Comparison of ENCODE assay signal across 14 mouse cellular contexts in genomic region chr1:152015555-152016125, GRCm38 (mm10).
A peak's percentile ranks its signal among the peaks of the same experiment; 100 is the strongest.
DNase-seq lines count a peak whose midpoint lies in the region; ATAC-seq and TF ChIP-seq lines count a peak whose summit lies in the region.
"Had no signal": no experiment of that assay in that cellular context is flagged by ENCODE, and none has a peak within 500 bp of the region (broad histone marks: within the 10 kb centered on the region; RNA-seq: fewer than 3 reads in every experiment).

No protein-coding gene starts in this region.

- TF ChIP-seq CTCF in kidney, adult 2 months (conservative IDR thresholded peaks at IDR 0.05; ENCODE audit: insufficient read depth, insufficient read length, low read depth, low read length): no peak

- no peak overlapping the region for H3K4me2 ChIP-seq in liver, embryonic 11.5 days
- H3K4me2 ChIP-seq: forebrain, embryonic 15.5 days; limb, embryonic 12.5 days; midbrain, embryonic 12.5 days had no signal

- H3K4me3 ChIP-seq in kidney, adult 2 months (ENCODE audit: insufficient read depth, low read depth, low read length): no peak overlapping the region
- no peak overlapping the region for H3K4me3 ChIP-seq in liver, embryonic 11.5 days (ENCODE audit: low read depth, low read length)
- H3K4me3 ChIP-seq in limb, embryonic 10.5 days: no peak overlapping the region
- H3K4me3 ChIP-seq: forebrain, embryonic 15.5 days; limb, embryonic 12.5 days; midbrain, embryonic 12.5 days had no signal

- no peaks in the 10 kb centered on the region for H3K9me3 ChIP-seq in liver, embryonic 11.5 days (ENCODE audit: control insufficient read depth, low read length)
- H3K9me3 ChIP-seq in limb, embryonic 10.5 days (replicated peaks): no peaks in the 10 kb centered on the region
- H3K9me3 ChIP-seq: forebrain, embryonic 15.5 days; limb, embryonic 12.5 days; midbrain, embryonic 12.5 days had no signal

- H3K36me3 ChIP-seq in kidney, adult 2 months (ENCODE audit: control insufficient read depth, insufficient read depth, low read length): no peaks in the 10 kb centered on the region
- no peaks in the 10 kb centered on the region for H3K36me3 ChIP-seq in liver, embryonic 11.5 days (ENCODE audit: control insufficient read depth, insufficient read depth, low read length)
- H3K36me3 ChIP-seq in limb, embryonic 10.5 days: no peaks in the 10 kb centered on the region
- H3K36me3 ChIP-seq: forebrain, embryonic 15.5 days; limb, embryonic 12.5 days; midbrain, embryonic 12.5 days had no signal

- no peak overlapping the region for H3K27ac ChIP-seq in kidney, adult 2 months (ENCODE audit: insufficient read depth, low read depth, low read length)
- H3K27ac ChIP-seq in liver, embryonic 11.5 days (ENCODE audit: low read depth, low read length): no peak overlapping the region
- H3K27ac ChIP-seq in limb, embryonic 10.5 days: no peak overlapping the region
- H3K27ac ChIP-seq: forebrain, embryonic 15.5 days; hindbrain, postnatal 0 days; kidney, postnatal 0 days; limb, embryonic 12.5 days; midbrain, embryonic 12.5 days had no signal

- no peak overlapping the region for H3K9ac ChIP-seq in liver, embryonic 11.5 days (ENCODE audit: low read depth, low read length)
- H3K9ac ChIP-seq: forebrain, embryonic 15.5 days; limb, embryonic 12.5 days; midbrain, embryonic 12.5 days had no signal

- H3K27me3 ChIP-seq in kidney, adult 2 months (replicated peaks; ENCODE audit: control insufficient read depth, insufficient read depth, low read length): no peaks in the 10 kb centered on the region
- H3K27me3 ChIP-seq in liver, embryonic 11.5 days (replicated peaks; ENCODE audit: control insufficient read depth, insufficient read depth, low read length): no peaks in the 10 kb centered on the region
- no peaks in the 10 kb centered on the region for H3K27me3 ChIP-seq in limb, embryonic 10.5 days (ENCODE audit: low read depth, poor library complexity, severe bottlenecking)
- H3K27me3 ChIP-seq: forebrain, embryonic 15.5 days; limb, embryonic 12.5 days; midbrain, embryonic 12.5 days had no signal

- ATAC-seq in liver, embryonic 11.5 days (replicated peaks; ENCODE audit: low FRiP score): peak; percentile 88
- ATAC-seq in monocyte, adult 5-6 weeks (replicated peaks; ENCODE audit: insufficient number of reproducible peaks, low FRiP score, low TSS enrichment, poor library complexity, severe bottlenecking): peak; percentile 87
- ATAC-seq: forebrain, embryonic 15.5 days; hindbrain, postnatal 0 days had no signal

- 0 out of 2 replicates have a peak, but pooled peaks cover 4% of the 10 kb centered on the region for H3K4me1 ChIP-seq in kidney, adult 2 months (ENCODE audit: control insufficient read depth, insufficient read depth, low read length)
- peaks cover 6% of the 10 kb centered on the region for H3K4me1 ChIP-seq in liver, embryonic 11.5 days (replicated peaks; ENCODE audit: control insufficient read depth, insufficient read depth, low read length)
- peaks cover 7% of the 10 kb centered on the region for H3K4me1 ChIP-seq in limb, embryonic 10.5 days

- TF ChIP-seq POLR2A in kidney, adult 2 months (IDR thresholded peaks at IDR 0.05; ENCODE audit: low read depth, low read length): no peak

- DNase-seq in kidney, adult 2 months: peak; percentile 19
- DNase-seq in kidney, postnatal 14 days: no peak
- DNase-seq in c-Kit-positive CD71-negative TER-119-negative erythroid progenitor cells, embryonic 14.5 days (ENCODE audit: low read depth): peak; percentile 70
- DNase-seq in liver, embryonic 11.5 days (ENCODE audit: low spot score): no peak
- no peak for DNase-seq in limb, embryonic 10.5 days (ENCODE audit: low spot score)
- DNase-seq in adrenal gland, adult 8-10 months: no peak
- DNase-seq: cerebellum, postnatal 25 days; gastrocnemius, postnatal 25 days had no signal

- WGBS in kidney, adult 2 months: 88% methylated on average over 7 of the region's 7 CpGs
- 40% methylated on average over 7 of the region's 7 CpGs for WGBS in liver, embryonic 11.5 days
- WGBS in limb, embryonic 10.5 days: 88% methylated on average over 7 of the region's 7 CpGs

Comparison
In these comparisons a context has a peak if more than half of its experiments do, and no peak if none do; other contexts are left out.
1. DNase-seq: peak in kidney, adult 2 months (single experiment) and c-Kit-positive CD71-negative TER-119-negative erythroid progenitor cells, embryonic 14.5 days (single experiment); none in kidney, postnatal 14 days (single experiment), liver, embryonic 11.5 days (single experiment), limb, embryonic 10.5 days (single experiment) and adrenal gland, adult 8-10 months (single experiment).